Mouse (Mus musculus) ES-CJ7 (cell line): ENCODE measurements around the gene Arhgef5.
"Not testable (repeated sequence)": the region's sequence is repeated elsewhere in the genome, so short reads cannot be mapped to it uniquely, and the experiment has no call there.

ENCODE experiments used
- DNase-seq: peaks from one replicate; pipeline ENCODE4 v3.0.0; 2011; ENCODE audit warnings: low read depth, low spot score

Gene Arhgef5

GRCm38 (mm10) chr6:43265363-43266041 lies at the start of gene Arhgef5:
Gene Arhgef5, plus strand, starts transcription at chr6:43265582.
- peak; percentile 49 for DNase-seq

GRCm38 (mm10) chr6:43231255-43231654 lies 34.1 kb upstream of the Arhgef5 start, which contains the start of gene Olfr47:
Gene Olfr47, plus strand, starts transcription at chr6:43231529.
- DNase-seq: not testable (repeated sequence)

GRCm38 (mm10) chr6:43242061-43242460 lies 23.3 kb upstream of the Arhgef5 start:
- DNase-seq: peak; percentile 49

GRCm38 (mm10) chr6:43247396-43247795 lies 18.0 kb upstream of the Arhgef5 start:
- DNase-seq: no peak

- no peak for DNase-seq
These were observed 12.4 kb upstream of the Arhgef5 start for GRCm38 (mm10) chr6:43252994-43253393.

- DNase-seq: peak; percentile 26
These were observed 11.0 kb upstream of the Arhgef5 start for GRCm38 (mm10) chr6:43254193-43254926.

GRCm38 (mm10) chr6:43260756-43261155 lies 4.6 kb upstream of the Arhgef5 start:
- DNase-seq: no peak

- DNase-seq: peak; percentile 42
These were observed 974 bp downstream of the Arhgef5 start for GRCm38 (mm10) chr6:43266356-43266755.

GRCm38 (mm10) chr6:43272597-43272996 lies 7.2 kb downstream of the Arhgef5 start:
- DNase-seq: no peak

GRCm38 (mm10) chr6:43274123-43274522 lies 8.7 kb downstream of the Arhgef5 start:
- no peak for DNase-seq

GRCm38 (mm10) chr6:43278247-43278646 lies 12.9 kb downstream of the Arhgef5 start:
- DNase-seq: peak; percentile 35

- DNase-seq: no peak
These were observed 15.1 kb downstream of the Arhgef5 start for GRCm38 (mm10) chr6:43280481-43280880.

- no peak for DNase-seq
These were observed 26.7 kb downstream of the Arhgef5 start for GRCm38 (mm10) chr6:43292041-43292440.

GRCm38 (mm10) chr6:43292471-43293076 lies 27.2 kb downstream of the Arhgef5 start:
- no peak for DNase-seq

GRCm38 (mm10) chr6:43293175-43293574 lies 27.8 kb downstream of the Arhgef5 start:
- DNase-seq: no peak

GRCm38 (mm10) chr6:43295908-43296307 lies 30.5 kb downstream of the Arhgef5 start:
- DNase-seq: no peak

- DNase-seq: peak; percentile 17
These were observed 31.6 kb downstream of the Arhgef5 start for GRCm38 (mm10) chr6:43296798-43297507.

GRCm38 (mm10) chr6:43297508-43297850 lies 32.1 kb downstream of the Arhgef5 start:
- no peak for DNase-seq

- no peak for DNase-seq
These were observed 44.1 kb downstream of the Arhgef5 start, which contains the start of gene Nobox for GRCm38 (mm10) chr6:43309454-43309853. Gene Nobox, minus strand, starts transcription at chr6:43309554.

- DNase-seq: no peak
These were observed 44.7 kb downstream of the Arhgef5 start for GRCm38 (mm10) chr6:43310071-43310470.

GRCm38 (mm10) chr6:43312546-43312945 lies 47.2 kb downstream of the Arhgef5 start:
- DNase-seq: no peak
